Mouse (Mus musculus): ENCODE data around the gene Gstm2. TPM values are rescaled to one million over a fixed set of nuclear protein-coding genes. Genes with fewer than 3 reads are reported as not detected.

Gstm2 gene
- polyA plus RNA-seq, 1 experiment from 2014 or later, result 18.2 TPM

Other genes starting within 250 kb of the Gstm2 start
- 10.7 TPM in 2 replicates for gene Csf1, start 226.0 kb downstream of the Gstm2 start, polyA plus RNA-seq (2014; fragmentation: Nextera tagmentation; extraction: Ambion mirVana)
- not detected in 2 replicates for gene Eps8l3, start 109.2 kb downstream of the Gstm2 start, polyA plus RNA-seq (2014; fragmentation: Nextera tagmentation; extraction: Ambion mirVana)
- 154 and 167 TPM in 2 replicates for gene Gstm5, start 90.6 kb downstream of the Gstm2 start, polyA plus RNA-seq (2014; fragmentation: Nextera tagmentation; extraction: Ambion mirVana)
- gene Gstm7, start 54.6 kb downstream of the Gstm2 start, polyA plus RNA-seq (2014; fragmentation: Nextera tagmentation; extraction: Ambion mirVana), result 10.8 and 12.0 TPM in 2 replicates
- gene Gstm6, start 42.7 kb downstream of the Gstm2 start, polyA plus RNA-seq (2014; fragmentation: Nextera tagmentation; extraction: Ambion mirVana), result 9.2 and 9.5 TPM in 2 replicates
- 7.5 and 7.7 TPM in 2 replicates for gene Gstm3, start 17.2 kb downstream of the Gstm2 start, polyA plus RNA-seq (2014; fragmentation: Nextera tagmentation; extraction: Ambion mirVana)
- 244 and 267 TPM in 2 replicates for gene Gstm1, start 31.5 kb upstream of the Gstm2 start, polyA plus RNA-seq (2014; fragmentation: Nextera tagmentation; extraction: Ambion mirVana)
- 21.2 and 22.8 TPM in 2 replicates for gene Gstm4, start 58.4 kb upstream of the Gstm2 start, polyA plus RNA-seq (2014; fragmentation: Nextera tagmentation; extraction: Ambion mirVana)
- gene Ampd2, start 100.2 kb upstream of the Gstm2 start, polyA plus RNA-seq (2014; fragmentation: Nextera tagmentation; extraction: Ambion mirVana), result 119 and 123 TPM in 2 replicates
- gene Gnat2, start 106.3 kb upstream of the Gstm2 start, polyA plus RNA-seq (2014; fragmentation: Nextera tagmentation; extraction: Ambion mirVana), result 4.2 and 5.4 TPM in 2 replicates
- 146 and 170 TPM in 2 replicates for gene Gnai3, start 159.7 kb upstream of the Gstm2 start, polyA plus RNA-seq (2014; fragmentation: Nextera tagmentation; extraction: Ambion mirVana)
- 0.07 TPM in 1 of 2 replicates, not detected in the other for gene Gpr61, start 168.4 kb upstream of the Gstm2 start, polyA plus RNA-seq (2014; fragmentation: Nextera tagmentation; extraction: Ambion mirVana)
- 0.88 and 1.5 TPM in 2 replicates for gene Amigo1, start 199.9 kb upstream of the Gstm2 start, polyA plus RNA-seq (2014; fragmentation: Nextera tagmentation; extraction: Ambion mirVana)
- 2.3 and 2.8 TPM in 2 replicates for gene Cyb561d1, start 214.8 kb upstream of the Gstm2 start, polyA plus RNA-seq (2014; fragmentation: Nextera tagmentation; extraction: Ambion mirVana)
- gene Atxn7l2, start 224.5 kb upstream of the Gstm2 start, polyA plus RNA-seq (2014; fragmentation: Nextera tagmentation; extraction: Ambion mirVana), result 8.7 and 8.9 TPM in 2 replicates
- 0.05 and 0.08 TPM in 2 replicates for gene Sypl2, start 240.2 kb upstream of the Gstm2 start, polyA plus RNA-seq (2014; fragmentation: Nextera tagmentation; extraction: Ambion mirVana)

Data from liver, embryonic 11.5 days (tissue).